Mouse (Mus musculus): ENCODE measurements around the gene Tspan12. TPM values are rescaled to one million over a fixed set of nuclear protein-coding genes. Genes with fewer than 3 reads are reported as not detected.

The Tspan12 gene
- total and polyA plus RNA-seq, 3 experiments: not detected

DNA sequence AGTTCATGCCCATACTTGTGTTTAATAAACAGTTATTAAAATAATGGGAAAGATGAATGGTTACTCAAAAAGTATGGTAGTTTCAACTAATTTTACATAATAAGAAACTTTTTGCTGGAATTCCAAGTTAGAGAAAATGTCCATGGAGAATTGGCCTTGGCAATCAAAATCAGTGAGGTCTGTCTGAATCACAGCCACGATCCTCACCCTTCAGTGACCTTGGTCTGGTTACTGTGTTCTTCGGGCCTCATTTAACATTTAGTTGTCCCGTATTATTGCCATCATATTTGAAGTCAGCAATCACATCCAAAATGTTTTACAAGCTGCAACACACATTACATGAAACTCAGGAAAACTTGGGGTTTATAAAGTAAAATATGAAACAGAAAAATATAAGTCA is 20.4 kb downstream of the Tspan12 start:
- no peaks in the 10 kb centered on the region for H3K4me1 ChIP-seq (ENCODE audit: control insufficient read depth in 1 of 2, insufficient read depth in 2 of 2, low read length in 2 of 2)
- H3K36me3 ChIP-seq (ENCODE audit: control insufficient read depth in 1 of 2, insufficient read depth in 2 of 2, low read length in 2 of 2): no peaks in the 10 kb centered on the region
- H3K27me3 ChIP-seq (ENCODE audit: control insufficient read depth in 1 of 2, insufficient read depth in 2 of 2, low read length in 2 of 2): peaks cover 0 to 2% of the 10 kb centered on the region in 2 experiments; a peak in 1 of 4 replicates
- H3K79me2 ChIP-seq (ENCODE audit: control insufficient read depth, insufficient read depth, low read length, poor library complexity): no peaks in the 10 kb centered on the region
- H3K9me3 ChIP-seq (replicated peaks; ENCODE audit: insufficient read depth, low read length): no peaks in the 10 kb centered on the region
- TF ChIP-seq POLR2A (IDR thresholded peaks at IDR 0.05; ENCODE audit: control insufficient read depth in 1 of 2, insufficient read depth in 1 of 2, low read depth in 1 of 2, low read length in 2 of 2, poor library complexity in 1 of 2): no peak
- no peak for TF ChIP-seq MYC (IDR thresholded peaks at IDR 0.05; ENCODE audit: low read depth, low read length)
- no peak for TF ChIP-seq ZNF384 (IDR thresholded peaks at IDR 0.05; ENCODE audit: low read depth, low read length)
- no peak for TF ChIP-seq MXI1 (IDR thresholded peaks at IDR 0.05; ENCODE audit: low read depth, low read length)
- no peak for TF ChIP-seq MAX (IDR thresholded peaks at IDR 0.05; ENCODE audit: low read length)
- no peak for TF ChIP-seq ETS1 (IDR thresholded peaks at IDR 0.05; ENCODE audit: low read depth, low read length)
- TF ChIP-seq TBP (IDR thresholded peaks at IDR 0.05; ENCODE audit: low read depth, low read length): no peak
- no peak for TF ChIP-seq KAT2A (conservative IDR thresholded peaks at IDR 0.05; ENCODE audit: low read depth, low read length)
- TF ChIP-seq JUND (IDR thresholded peaks at IDR 0.05; ENCODE audit: low read depth, low read length): no peak
- TF ChIP-seq TAL1 (IDR thresholded peaks at IDR 0.05; ENCODE audit: low read length): no peak
- TF ChIP-seq BHLHE40 (IDR thresholded peaks at IDR 0.05; ENCODE audit: borderline replicate concordance, low read depth, low read length): no peak
- TF ChIP-seq POLR2AphosphoS2 (IDR thresholded peaks at IDR 0.05; ENCODE audit: low read length): no peak
- TF ChIP-seq POLR2AphosphoS5 (IDR thresholded peaks at IDR 0.05; ENCODE audit: borderline replicate concordance, low read depth, low read length): no peak
- TF ChIP-seq ZMIZ1 (IDR thresholded peaks at IDR 0.05; ENCODE audit: low read depth, low read length): no peak
- TF ChIP-seq EP300 (IDR thresholded peaks at IDR 0.05; ENCODE audit: low read depth in 1 of 2, low read length in 2 of 2): no peak
- TF ChIP-seq TCF12 (IDR thresholded peaks at IDR 0.05; ENCODE audit: low read depth, low read length): no peak
- TF ChIP-seq ZKSCAN1 (IDR thresholded peaks at IDR 0.05; ENCODE audit: low read depth, low read length): no peak
- TF ChIP-seq ZC3H11A (IDR thresholded peaks at IDR 0.05; ENCODE audit: low read depth, low read length): no peak
- no peak for TF ChIP-seq USF2 (IDR thresholded peaks at IDR 0.05; ENCODE audit: borderline replicate concordance in 1 of 2, insufficient read depth in 1 of 2, low read depth in 1 of 2, low read length in 2 of 2)
- no peak for TF ChIP-seq MAZ (IDR thresholded peaks at IDR 0.05; ENCODE audit: low read depth, low read length)
- no peak overlapping the region for H3K4me3 ChIP-seq (ENCODE audit: control insufficient read depth in 1 of 2, insufficient read depth in 1 of 2, low read depth in 2 of 2, low read length in 2 of 2)
- H3K9ac ChIP-seq (ENCODE audit: control insufficient read depth, low read depth, low read length, poor library complexity, severe bottlenecking): no peak overlapping the region
- no peak overlapping the region for H3K27ac ChIP-seq (ENCODE audit: control insufficient read depth, low read depth, low read length)
- DNase-seq (ENCODE audit: low read depth, low spot score): no peak

DNA sequence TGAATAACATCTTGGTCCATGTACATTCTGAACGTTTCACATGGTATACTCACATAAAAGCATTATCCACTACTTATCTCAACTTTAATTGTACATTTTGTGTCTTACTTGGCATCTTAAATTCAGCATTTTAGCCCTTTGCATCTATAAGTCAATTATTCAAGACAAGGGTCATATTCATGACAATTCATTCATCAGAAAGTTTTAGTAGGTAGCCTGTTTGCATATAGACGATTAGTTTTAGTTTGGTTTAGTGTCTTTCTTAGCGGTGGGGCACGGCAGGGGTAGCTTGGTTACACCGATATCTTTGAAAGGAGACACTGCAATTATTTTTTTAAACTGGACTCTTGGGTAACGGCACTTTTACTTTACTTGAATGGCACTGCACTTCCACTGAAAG is 21.4 kb downstream of the Tspan12 start:
- Histone ChIP-seq H3K4me1 (ENCODE audit: control insufficient read depth in 1 of 2, insufficient read depth in 2 of 2, low read length in 2 of 2) (no peaks in the 10 kb centered on the region), H3K36me3 (ENCODE audit: control insufficient read depth in 1 of 2, insufficient read depth in 2 of 2, low read length in 2 of 2) (no peaks in the 10 kb centered on the region), H3K9me3 (replicated peaks; ENCODE audit: insufficient read depth, low read length) (no peaks in the 10 kb centered on the region), H3K9ac (ENCODE audit: control insufficient read depth, low read depth, low read length, poor library complexity, severe bottlenecking) (no peak overlapping the region), H3K4me3 (ENCODE audit: control insufficient read depth in 1 of 2, insufficient read depth in 1 of 2, low read depth in 2 of 2, low read length in 2 of 2) (no peak overlapping the region), H3K79me2 (ENCODE audit: control insufficient read depth, insufficient read depth, low read length, poor library complexity) (no peaks in the 10 kb centered on the region), H3K27ac (ENCODE audit: control insufficient read depth, low read depth, low read length) (no peak overlapping the region), H3K27me3 (ENCODE audit: control insufficient read depth in 1 of 2, insufficient read depth in 2 of 2, low read length in 2 of 2) (peaks cover 0 to 2% of the 10 kb centered on the region in 2 experiments; a peak in 1 of 4 replicates)
- DNase-seq (ENCODE audit: low read depth, low spot score): no peak
- TF ChIP-seq ZKSCAN1 (IDR thresholded peaks at IDR 0.05; ENCODE audit: low read depth, low read length) (no peak), POLR2AphosphoS2 (IDR thresholded peaks at IDR 0.05; ENCODE audit: low read length) (no peak), TBP (IDR thresholded peaks at IDR 0.05; ENCODE audit: low read depth, low read length) (no peak), KAT2A (conservative IDR thresholded peaks at IDR 0.05; ENCODE audit: low read depth, low read length) (no peak), BHLHE40 (IDR thresholded peaks at IDR 0.05; ENCODE audit: borderline replicate concordance, low read depth, low read length) (no peak), CTCF (IDR thresholded peaks at IDR 0.05 in 2 of 3, conservative IDR thresholded peaks at IDR 0.05 in 1 of 3; ENCODE audit: control insufficient read depth in 1 of 3, insufficient read depth in 1 of 3, low read depth in 2 of 3, low read length in 3 of 3, poor library complexity in 1 of 3, severe bottlenecking in 1 of 3) (no peak), ZMIZ1 (IDR thresholded peaks at IDR 0.05; ENCODE audit: low read depth, low read length) (no peak), ELF1 (IDR thresholded peaks at IDR 0.05; ENCODE audit: low read depth, low read length) (no peak)
